Mouse (Mus musculus) forebrain, embryonic 15.5 days (tissue): ENCODE measurements around the gene Rangrf. TPM values are rescaled to one million over a fixed set of nuclear protein-coding genes. Genes with fewer than 3 reads are reported as not detected.
"Not testable (repeated sequence)": the region's sequence is repeated elsewhere in the genome, so short reads cannot be mapped to it uniquely, and the experiment has no call there.

ENCODE experiments used
- ATAC-seq: fragments of 200-750 bp; cut with Nextera tagmentation; replicated peaks from 2 replicates; pipeline ENCODE4 v1.8.0; 2017; ENCODE audit warnings: mild to moderate bottlenecking, moderate TSS enrichment, moderate library complexity
- H3K27ac ChIP-seq: fragments of 300-500 bp; sonication (generic); replicated peaks from 2 replicates; pipeline ENCODE4 v1.5.1; 2015; ENCODE audit warnings: mild to moderate bottlenecking, inconsistent platforms
- H3K27me3 ChIP-seq: fragments of 300-500 bp; sonication (generic); 2 replicates; pipeline ENCODE4 v1.6.1; 2015; ENCODE audit warnings: inconsistent platforms
- H3K36me3 ChIP-seq: fragments of 300-500 bp; sonication (generic); 2 replicates; pipeline ENCODE4 v1.6.1; 2015; ENCODE audit warnings: mild to moderate bottlenecking, inconsistent platforms
- H3K4me1 ChIP-seq: fragments of 300-500 bp; sonication (generic); 2 replicates; pipeline ENCODE4 v1.6.1; 2015; ENCODE audit warnings: inconsistent platforms
- H3K4me2 ChIP-seq: fragments of 300-500 bp; sonication (generic); replicated peaks from 2 replicates; pipeline ENCODE4 v1.6.1; 2015; ENCODE audit warnings: mild to moderate bottlenecking, inconsistent platforms
- H3K4me3 ChIP-seq: fragments of 300-500 bp; sonication (generic); 2 replicates; pipeline ENCODE4 v1.5.1; 2015; ENCODE audit warnings: mild to moderate bottlenecking, inconsistent platforms
- H3K9ac ChIP-seq: fragments of 300-500 bp; sonication (generic); replicated peaks from 2 replicates; pipeline ENCODE4 v1.6.1; 2015; ENCODE audit warnings: mild to moderate bottlenecking, inconsistent platforms
- H3K9me3 ChIP-seq: fragments of 300-500 bp; sonication (generic); 2 replicates; pipeline ENCODE4 v1.6.1; 2016; ENCODE audit warnings: inconsistent platforms
- WGBS: fragments of 180-500 bp; shearing (Covaris S2); methylation state at CpG from one replicate; pipeline ENCODE4 v1.1.7; 2015; ENCODE audit warnings: mixed read lengths; 5-methylcytosine and 5-hydroxymethylcytosine counted together
- polyA plus RNA-seq: library from polyadenylated mRNA; unstranded; fragments of >200 nt; fragmentation: Nextera tagmentation; extraction: Ambion mirVana; gene quantifications from 2 replicates; pipeline ENCODE4 v1.2.1, GENCODE M21; 2015

Gene Rangrf
- polyA plus RNA-seq, 1 experiment from 2014 or later: 39.3 TPM

GRCm38 (mm10) chr11:68973250-68974058 lies 1.5 kb downstream of the Rangrf start:
- peak overlapping the region; percentile 69 for H3K4me2 ChIP-seq
- H3K36me3 ChIP-seq, H3K9me3 ChIP-seq, H3K27ac ChIP-seq, H3K27me3 ChIP-seq: not testable (repeated sequence)
- peak overlapping the region; percentile 35 for H3K9ac ChIP-seq
- ATAC-seq: peak; percentile 92
- H3K4me1 ChIP-seq: peaks cover 13% of the 10 kb centered on the region
- WGBS: under 1% methylated on average over 38 of the region's 38 CpGs
- peak overlapping the region; percentile 46 for H3K4me3 ChIP-seq

GRCm38 (mm10) chr11:68970232-68970631 lies 4.8 kb downstream of the Rangrf start:
- H3K9me3 ChIP-seq: no peaks in the 10 kb centered on the region
- no peak overlapping the region for H3K4me2 ChIP-seq
- WGBS: 66% methylated on average over 4 of the region's 4 CpGs
- H3K4me1 ChIP-seq: peaks cover 23% of the 10 kb centered on the region
- H3K9ac ChIP-seq: no peak overlapping the region
- no peak overlapping the region for H3K4me3 ChIP-seq
- H3K27me3 ChIP-seq: no peaks in the 10 kb centered on the region
- no peaks in the 10 kb centered on the region for H3K36me3 ChIP-seq
- no peak overlapping the region for H3K27ac ChIP-seq
- no peak for ATAC-seq

DNA sequence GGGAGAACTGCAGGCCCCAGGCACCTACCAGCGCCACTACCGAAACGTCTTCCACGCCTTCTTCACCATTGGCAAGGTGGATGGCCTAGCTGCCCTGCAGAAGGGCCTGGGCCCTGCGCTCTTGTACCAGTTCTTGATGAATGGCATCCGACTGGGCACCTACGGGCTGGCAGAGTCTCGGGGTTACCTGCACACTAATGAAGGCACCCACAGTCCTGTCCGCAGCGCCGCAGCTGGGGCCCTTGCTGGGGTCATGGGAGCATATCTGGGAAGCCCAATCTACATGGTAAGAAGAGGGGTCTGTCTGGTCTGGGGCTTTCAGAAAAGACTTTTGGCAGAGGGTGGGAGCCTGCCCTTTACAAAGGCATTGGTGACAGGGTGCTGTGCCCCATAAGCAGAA lies 6.2 kb downstream of the Rangrf start:
- WGBS: 84% methylated on average over 11 of the region's 11 CpGs
- Histone ChIP-seq H3K27me3 (no peaks in the 10 kb centered on the region), H3K4me1 (peaks cover 20% of the 10 kb centered on the region), H3K9me3 (no peaks in the 10 kb centered on the region), H3K36me3 (no peaks in the 10 kb centered on the region), H3K4me3 (no peak overlapping the region), H3K4me2 (no peak overlapping the region), H3K9ac (no peak overlapping the region), H3K27ac (no peak overlapping the region)
- ATAC-seq: no peak

DNA sequence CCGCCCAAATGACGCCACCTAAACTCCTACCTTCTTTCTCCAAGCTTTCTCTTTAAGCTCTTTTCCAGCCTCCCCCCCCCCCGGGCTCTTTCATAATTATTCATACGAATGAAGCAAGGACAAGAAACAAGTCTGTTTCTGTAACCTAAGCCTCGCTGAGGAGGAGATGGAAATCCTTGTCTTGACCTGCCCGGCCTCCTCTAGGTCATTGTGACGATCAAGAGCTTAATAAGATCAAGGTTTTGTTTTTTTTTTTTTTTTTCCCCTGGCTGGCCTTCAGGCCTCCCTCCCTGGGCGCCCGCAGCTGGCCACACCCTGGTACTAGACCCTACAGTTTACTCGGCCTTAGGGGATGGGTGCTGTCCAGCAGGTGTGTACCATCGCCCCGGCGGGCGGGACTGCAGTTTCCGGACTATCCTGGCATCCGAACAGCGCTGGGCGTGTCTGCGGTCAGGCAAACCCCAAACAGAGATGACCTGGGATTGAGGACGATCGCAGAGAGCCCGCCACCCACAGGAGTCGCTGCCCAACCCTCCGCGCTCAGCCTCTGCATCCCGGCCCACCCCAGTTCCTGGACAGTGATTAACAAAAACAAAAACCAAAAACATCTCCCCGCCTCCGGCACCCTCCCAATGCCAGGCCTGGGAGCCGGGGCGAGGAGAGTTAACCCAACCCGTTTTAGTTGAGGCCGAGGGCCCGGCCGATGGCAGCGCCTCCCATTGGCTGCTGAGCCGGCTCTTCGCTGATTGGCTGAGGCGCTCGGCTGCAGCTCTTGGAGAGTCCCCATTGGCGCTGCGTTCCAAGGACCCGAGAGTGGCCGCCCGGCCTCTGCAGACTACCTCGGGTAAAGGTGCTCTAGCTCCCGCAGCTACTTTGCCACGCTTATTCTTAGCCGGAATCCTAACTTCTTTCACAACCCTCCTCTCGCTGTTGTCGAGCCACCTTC lies 7.4 kb downstream of the Rangrf start, which contains the start of gene Slc25a35:
TSS of gene Slc25a35 (plus strand) at position 795 of the 946 bp plus-strand sequence.
- Histone ChIP-seq H3K9me3 (no peaks in the 10 kb centered on the region), H3K4me1 (peaks cover 13% of the 10 kb centered on the region), H3K27me3 (no peaks in the 10 kb centered on the region), H3K4me3 (peak within 1 kb of the TSS; percentile 53), H3K9ac (peak within 1 kb of the TSS; percentile 64), H3K27ac (peak within 1 kb of the TSS; percentile 55), H3K4me2 (peak within 1 kb of the TSS; percentile 91), H3K36me3 (no peaks in the 10 kb centered on the region)
- ATAC-seq: peak; percentile 95
- under 1% methylated on average over 50 of the region's 50 CpGs for WGBS

DNA sequence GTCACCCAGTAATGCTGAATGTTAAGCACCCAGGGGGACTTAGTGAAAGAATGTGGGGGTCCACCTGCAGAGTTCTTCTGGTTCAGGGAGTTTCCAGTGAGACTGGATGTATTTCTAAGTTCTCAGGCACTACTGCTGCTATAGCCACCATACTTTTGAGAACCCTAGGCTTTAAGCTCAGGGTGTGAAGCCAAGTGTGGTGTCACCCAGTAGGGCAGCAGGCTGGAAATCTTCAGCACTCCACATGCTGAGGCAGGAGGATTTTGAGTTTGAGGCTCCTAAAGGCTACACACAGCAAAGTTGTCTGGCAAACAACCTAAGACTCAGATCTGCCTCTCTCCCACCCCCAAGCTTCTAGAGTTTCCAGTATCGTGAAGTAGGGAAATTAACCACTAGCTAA lies 8.4 kb downstream of the Rangrf start:
- H3K27me3 ChIP-seq: no peaks in the 10 kb centered on the region
- no peaks in the 10 kb centered on the region for H3K36me3 ChIP-seq
- peaks cover 12% of the 10 kb centered on the region for H3K4me1 ChIP-seq
- ATAC-seq: no peak
- no peak overlapping the region for H3K9ac ChIP-seq
- no peak overlapping the region for H3K4me2 ChIP-seq
- H3K9me3 ChIP-seq: no peaks in the 10 kb centered on the region
- 46% methylated on average over 1 of the region's 1 CpGs for WGBS
- H3K4me3 ChIP-seq: no peak overlapping the region
- H3K27ac ChIP-seq: no peak overlapping the region

DNA sequence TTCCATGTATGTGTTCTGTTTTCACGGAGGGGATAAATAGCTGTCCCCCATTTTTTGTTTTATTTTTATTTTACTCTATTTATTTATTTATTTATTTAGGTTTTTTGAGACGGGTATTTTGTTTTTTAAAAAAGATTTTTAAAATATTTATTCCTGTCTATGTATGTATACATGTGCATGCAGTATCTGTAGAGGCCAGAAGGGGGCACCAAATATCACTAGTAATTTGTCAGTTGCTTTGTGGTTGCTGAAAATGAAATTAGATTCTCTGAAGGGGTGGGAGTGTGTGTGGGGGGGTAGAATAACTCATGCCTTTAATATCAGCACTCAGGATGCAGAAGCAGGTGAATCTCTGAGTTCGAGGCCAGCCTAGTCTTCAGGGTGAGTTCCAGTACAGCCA lies 9.1 kb downstream of the Rangrf start:
- ATAC-seq: no peak
- H3K4me1 ChIP-seq: peaks cover 12% of the 10 kb centered on the region
- no peak overlapping the region for H3K27ac ChIP-seq
- H3K9me3 ChIP-seq: no peaks in the 10 kb centered on the region
- 28% methylated on average over 3 of the region's 3 CpGs for WGBS
- H3K36me3 ChIP-seq: no peaks in the 10 kb centered on the region
- no peak overlapping the region for H3K9ac ChIP-seq
- no peak overlapping the region for H3K4me3 ChIP-seq
- H3K4me2 ChIP-seq: no peak overlapping the region
- H3K27me3 ChIP-seq: no peaks in the 10 kb centered on the region

DNA sequence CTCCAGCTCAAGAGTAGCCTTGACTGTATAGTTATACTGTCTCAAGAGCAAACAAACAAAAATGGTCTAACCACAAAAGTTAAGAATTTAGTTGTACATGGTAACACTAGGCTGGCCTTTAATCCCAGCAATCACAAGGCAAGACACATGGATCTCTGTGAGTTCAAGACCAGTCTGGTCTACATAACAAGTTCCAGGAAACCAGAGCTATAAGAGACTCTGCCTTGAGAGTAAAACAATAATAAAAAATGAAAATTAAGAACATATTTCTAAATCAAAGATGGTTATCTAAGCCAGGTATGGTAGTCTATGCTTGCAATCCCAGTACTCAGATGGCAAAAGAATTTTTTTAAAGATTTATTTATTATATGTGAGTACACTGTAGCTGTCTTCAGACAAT lies 9.9 kb downstream of the Rangrf start:
- no peak for ATAC-seq

DNA sequence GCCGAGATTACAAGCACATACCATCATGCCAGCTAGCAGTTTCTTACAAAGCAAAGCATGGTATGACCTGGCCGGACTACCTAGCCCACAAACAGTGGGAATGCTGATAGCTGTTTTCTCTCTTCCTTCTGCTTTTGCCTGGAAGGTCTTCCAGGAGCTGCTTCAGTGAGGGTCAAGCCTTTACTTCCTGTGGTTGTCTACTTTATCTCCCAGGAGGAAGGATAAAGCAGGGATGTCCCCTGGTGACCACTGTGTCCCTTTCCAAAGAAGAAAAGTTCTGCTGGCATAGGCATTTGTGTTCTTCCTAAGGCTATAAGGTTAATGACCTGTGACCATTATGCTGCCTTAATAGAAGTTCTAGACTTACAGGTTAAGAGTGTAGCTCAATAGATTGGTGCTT lies 11.6 kb downstream of the Rangrf start:
- no peak for ATAC-seq
- Histone ChIP-seq H3K27ac (no peak overlapping the region), H3K36me3 (no peaks in the 10 kb centered on the region), H3K4me1 (peaks cover 10% of the 10 kb centered on the region), H3K27me3 (no peaks in the 10 kb centered on the region), H3K4me2 (no peak overlapping the region), H3K9me3 (no peaks in the 10 kb centered on the region), H3K9ac (no peak overlapping the region), H3K4me3 (no peak overlapping the region)
- WGBS: 90% methylated on average over 2 of the region's 2 CpGs

More for the DNA sequence above, 9.9 kb downstream of the Rangrf start:
- H3K9me3 ChIP-seq: no peaks in the 10 kb centered on the region
- no peaks in the 10 kb centered on the region for H3K36me3 ChIP-seq
- H3K4me3 ChIP-seq: no peak overlapping the region
- H3K4me1 ChIP-seq: peaks cover 12% of the 10 kb centered on the region
- H3K4me2 ChIP-seq: no peak overlapping the region
- H3K9ac ChIP-seq: no peak overlapping the region
- no peaks in the 10 kb centered on the region for H3K27me3 ChIP-seq
- no peak overlapping the region for H3K27ac ChIP-seq

DNA sequence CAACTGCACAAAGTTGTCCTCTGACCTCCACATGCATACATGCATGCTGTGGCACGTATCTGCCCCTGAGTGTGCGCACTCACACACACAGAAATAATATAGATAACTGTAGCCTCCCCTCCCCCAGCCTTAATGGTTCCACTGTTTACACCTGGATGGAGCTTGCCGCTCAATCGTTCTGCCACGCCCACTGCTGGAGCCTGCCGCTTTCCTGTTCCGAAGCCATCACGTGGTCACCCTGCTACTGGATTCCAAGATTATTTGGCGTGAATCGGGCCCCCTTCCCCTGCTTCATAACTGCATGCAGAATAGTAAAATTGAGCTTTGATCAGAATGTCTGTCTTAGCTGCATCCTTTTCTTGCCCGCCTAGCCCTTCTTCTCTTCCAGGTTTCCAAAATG lies 12.8 kb downstream of the Rangrf start:
- not testable (repeated sequence) for ATAC-seq

GRCm38 (mm10) chr11:68961596-68961995 lies 13.4 kb downstream of the Rangrf start:
- WGBS: 83% methylated on average over 3 of the region's 3 CpGs
- Histone ChIP-seq H3K9me3 (no peaks in the 10 kb centered on the region), H3K27me3 (peaks cover 2% of the 10 kb centered on the region; the same call in 1 of the 2 replicates), H3K4me3 (no peak overlapping the region), H3K4me2 (no peak overlapping the region), H3K9ac (no peak overlapping the region), H3K27ac (no peak overlapping the region), H3K4me1 (no peaks in the 10 kb centered on the region), H3K36me3 (no peaks in the 10 kb centered on the region)
- ATAC-seq: no peak

More for the DNA sequence above, 12.8 kb downstream of the Rangrf start:
- H3K27me3 ChIP-seq, H3K36me3 ChIP-seq, H3K4me1 ChIP-seq, H3K4me3 ChIP-seq, H3K4me2 ChIP-seq, H3K27ac ChIP-seq, H3K9ac ChIP-seq, H3K9me3 ChIP-seq: not testable (repeated sequence)
- 20% methylated on average over 11 of the region's 11 CpGs for WGBS

- ATAC-seq: no peak
- Histone ChIP-seq H3K36me3 (no peaks in the 10 kb centered on the region), H3K4me3 (no peak overlapping the region), H3K27me3 (peaks cover 7% of the 10 kb centered on the region; the same call in 1 of the 2 replicates), H3K27ac (no peak overlapping the region), H3K4me1 (peaks cover 17% of the 10 kb centered on the region), H3K9me3 (no peaks in the 10 kb centered on the region), H3K9ac (no peak overlapping the region), H3K4me2 (no peak overlapping the region)
- 92% methylated on average over 1 of the region's 1 CpGs for WGBS
These were observed 17.0 kb downstream of the Rangrf start for GRCm38 (mm10) chr11:68957971-68958370.

GRCm38 (mm10) chr11:68957308-68957707 lies 17.7 kb downstream of the Rangrf start, which contains the start of gene Arhgef15:
Gene Arhgef15 (minus strand): TSS chr11:68957480.
- Histone ChIP-seq H3K9ac (no peak within 1 kb of the TSS), H3K27me3 (peaks cover 8% of the 10 kb centered on the region; the same call in 1 of the 2 replicates), H3K36me3 (no peaks in the 10 kb centered on the region), H3K4me3 (no peak within 1 kb of the TSS), H3K4me2 (no peak within 1 kb of the TSS), H3K27ac (no peak within 1 kb of the TSS), H3K4me1 (peaks cover 17% of the 10 kb centered on the region), H3K9me3 (no peaks in the 10 kb centered on the region)
- no peak for ATAC-seq
- WGBS: 37% methylated on average over 8 of the region's 8 CpGs
